Mouse (Mus musculus) midbrain, postnatal 0 days (tissue): ENCODE data around the gene Qtrt1. TPM values are rescaled to one million over a fixed set of nuclear protein-coding genes. Genes with fewer than 3 reads are reported as not detected.

Experiments used
- ATAC-seq: fragments of 200-750 bp; cut with Nextera tagmentation; 2 replicates; pipeline ENCODE4 v1.8.0; 2017; ENCODE audit warnings: moderate number of reproducible peaks, mild to moderate bottlenecking, moderate TSS enrichment, moderate library complexity; ENCODE audit not compliant: low FRiP score
- DNase-seq: peaks from one replicate; pipeline ENCODE4 v3.0.0-alpha.2; 2015; ENCODE audit warnings: low spot score
- H3K27ac ChIP-seq: fragments of 300-500 bp; sonication (generic); 2 replicates; pipeline ENCODE4 v1.5.1; 2014; ENCODE audit warnings: low read depth, mild to moderate bottlenecking, low read length, mixed read lengths
- H3K27me3 ChIP-seq: fragments of 300-500 bp; sonication (generic); 2 replicates; pipeline ENCODE4 v1.6.1; 2014; ENCODE audit warnings: low read length, control low read depth, mixed read lengths; ENCODE audit not compliant: insufficient read depth
- H3K36me3 ChIP-seq: fragments of 300-500 bp; sonication (generic); 2 replicates; pipeline ENCODE4 v1.6.1; 2014; ENCODE audit warnings: low read length, control low read depth, mixed read lengths; ENCODE audit not compliant: insufficient read depth
- H3K4me1 ChIP-seq: fragments of 300-500 bp; sonication (generic); 2 replicates; pipeline ENCODE4 v1.6.1; 2014; ENCODE audit warnings: mild to moderate bottlenecking, control low read depth, antibody characterized with exemption, low read length, mixed read lengths; ENCODE audit not compliant: insufficient read depth
- H3K4me2 ChIP-seq: fragments of 300-500 bp; sonication (generic); 2 replicates; pipeline ENCODE4 v1.6.1; 2014; ENCODE audit warnings: low read depth, mild to moderate bottlenecking, low read length, mixed read lengths; ENCODE audit not compliant: poor library complexity, severe bottlenecking
- H3K4me3 ChIP-seq: fragments of 300-500 bp; sonication (generic); 2 replicates; pipeline ENCODE4 v1.5.1; 2014; ENCODE audit warnings: low read depth, mild to moderate bottlenecking, low read length, moderate library complexity
- H3K9ac ChIP-seq: fragments of 300-500 bp; sonication (generic); replicated peaks from 2 replicates; pipeline ENCODE4 v1.6.1; 2014; ENCODE audit warnings: mild to moderate bottlenecking, low read length, moderate library complexity, mixed read lengths; ENCODE audit not compliant: poor library complexity, severe bottlenecking
- H3K9me3 ChIP-seq: fragments of 300-500 bp; sonication (generic); 2 replicates; pipeline ENCODE4 v1.6.1; 2016; ENCODE audit warnings: low read length, control low read depth
- CTCF ChIP-seq: IDR thresholded peaks from 2 replicates; pipeline ENCODE4 v1.5.1; 2016; ENCODE audit warnings: antibody characterized with exemption, mild to moderate bottlenecking
- WGBS: fragments of 180-500 bp; shearing (Covaris S2); extraction: QIAGEN DNeasy Blood & Tissue Kit; methylation state at CpG from one replicate; pipeline ENCODE4 v1.1.7; 2014; 5-methylcytosine and 5-hydroxymethylcytosine counted together
- polyA plus RNA-seq: library from polyadenylated mRNA; unstranded; fragments of >200 nt; fragmentation: Nextera tagmentation; extraction: Ambion mirVana; gene quantifications from 2 replicates; pipeline ENCODE4 v1.2.1, GENCODE M21; 2015
- total RNA-seq: library from RNA; depleted of rRNA; stranded (reverse); fragments of >200 nt; gene quantifications from 2 replicates; pipeline ENCODE4 v1.2.3, GENCODE M21; 2014

The Qtrt1 gene
- total and polyA plus RNA-seq, 2 experiments from 2014 or later, result 41.0 to 42.0 TPM

GRCm38 (mm10) chr9:21407951-21408350 is 3.7 kb upstream of the Qtrt1 start:
- no peak overlapping the region for H3K9ac ChIP-seq
- DNase-seq (peak; percentile 87), ATAC-seq (no peak)

GRCm38 (mm10) chr9:21408624-21409023 is 3.0 kb upstream of the Qtrt1 start:
- ATAC-seq, result no peak
- no peak overlapping the region for H3K4me2 ChIP-seq
- WGBS, result 74% methylated on average over 7 of the region's 7 CpGs
- DNase-seq, result no peak
- no peaks in the 10 kb centered on the region for H3K9me3 ChIP-seq
- H3K9ac ChIP-seq, result no peak overlapping the region
- H3K4me1 ChIP-seq, result 0 out of 2 replicates have a peak, but pooled peaks cover 3% of the 10 kb centered on the region
- H3K27me3 ChIP-seq, result no peaks in the 10 kb centered on the region
- H3K27ac ChIP-seq, result no peak overlapping the region
- no peak for TF ChIP-seq CTCF
- H3K36me3 ChIP-seq, result peaks cover 29% of the 10 kb centered on the region
- no peak overlapping the region for H3K4me3 ChIP-seq

More at GRCm38 (mm10) chr9:21407951-21408350, 3.7 kb upstream of the Qtrt1 start:
- H3K4me2 ChIP-seq, result no peak overlapping the region
- no peaks in the 10 kb centered on the region for H3K27me3 ChIP-seq
- TF ChIP-seq CTCF, result no peak
- no peaks in the 10 kb centered on the region for H3K9me3 ChIP-seq
- no peak overlapping the region for H3K4me3 ChIP-seq
- no peak overlapping the region for H3K27ac ChIP-seq
- 0 out of 2 replicates have a peak, but pooled peaks cover 3% of the 10 kb centered on the region for H3K4me1 ChIP-seq
- peaks cover 36% of the 10 kb centered on the region for H3K36me3 ChIP-seq
- WGBS, result 22% methylated on average over 4 of the region's 4 CpGs

GRCm38 (mm10) chr9:21409592-21410317 is 1.9 kb upstream of the Qtrt1 start:
- ATAC-seq (0 out of 2 replicates have a peak, but pooled peaks have one; percentile 9), DNase-seq (peak; percentile 86)
- Histone ChIP-seq H3K9me3 (no peaks in the 10 kb centered on the region), H3K27ac (no peak overlapping the region), H3K4me2 (no peak overlapping the region; the same call in 1 of the 2 replicates), H3K4me1 (0 out of 2 replicates have a peak, but pooled peaks cover 3% of the 10 kb centered on the region), H3K9ac (no peak overlapping the region), H3K27me3 (no peaks in the 10 kb centered on the region), H3K4me3 (no peak overlapping the region), H3K36me3 (peaks cover 25% of the 10 kb centered on the region)
- 31% methylated on average over 9 of the region's 9 CpGs for WGBS
- peak; percentile 87 for TF ChIP-seq CTCF

GRCm38 (mm10) chr9:21417866-21418265 is 6.2 kb downstream of the Qtrt1 start:
- H3K36me3 ChIP-seq, result peaks cover 48% of the 10 kb centered on the region
- H3K4me3 ChIP-seq, result no peak overlapping the region
- H3K4me1 ChIP-seq, result no peaks in the 10 kb centered on the region
- H3K9ac ChIP-seq, result no peak overlapping the region
- no peak for DNase-seq
- no peaks in the 10 kb centered on the region for H3K9me3 ChIP-seq
- H3K27me3 ChIP-seq, result no peaks in the 10 kb centered on the region
- no peak overlapping the region for H3K27ac ChIP-seq
- 78% methylated on average over 2 of the region's 2 CpGs for WGBS
- no peak for ATAC-seq
- no peak for TF ChIP-seq CTCF
- no peak overlapping the region for H3K4me2 ChIP-seq

GRCm38 (mm10) chr9:21419646-21420045 is 8.0 kb downstream of the Qtrt1 start:
- DNase-seq (no peak), ATAC-seq (no peak)
- Histone ChIP-seq H3K27ac (no peak overlapping the region), H3K9ac (no peak overlapping the region), H3K4me1 (no peaks in the 10 kb centered on the region), H3K27me3 (no peaks in the 10 kb centered on the region), H3K4me2 (no peak overlapping the region), H3K4me3 (no peak overlapping the region), H3K9me3 (no peaks in the 10 kb centered on the region), H3K36me3 (peaks cover 41% of the 10 kb centered on the region)
- TF ChIP-seq CTCF, result no peak
- WGBS, result 92% methylated on average over 2 of the region's 2 CpGs
